Mouse (Mus musculus) heart, adult 18-20 months (tissue): ENCODE measurements around the gene Snx32. TPM values are rescaled to one million over a fixed set of nuclear protein-coding genes. Genes with fewer than 3 reads are reported as not detected.

Source experiments
- DNase-seq, 2 experiments: peaks; one replicate each; pipeline ENCODE4 v3.0.0; 2021 to 2022; ENCODE audit warnings: mixed read lengths in 1 of 2
- long read RNA-seq, 2 experiments: library from polyadenylated mRNA; stranded (forward); transcript quantifications; one replicate each; pipeline ENCODE4 v2.0.0; 2021
- total RNA-seq, 2 experiments: library from RNA; stranded (reverse); gene quantifications; 2 replicates each; pipeline ENCODE4 v1.2.3; 2021

Snx32 gene
- 1 to 10 TPM; 4.2 to 4.3 TPM for total RNA-seq
- long read RNA-seq, experiment 1, partial matches to known transcripts, result 8 of 11 reads
- long read RNA-seq, experiment 1, other reads (novel, unspliced or antisense), result 0 of 11 reads
- long read RNA-seq, experiment 2, partial matches to known transcripts, result 0 of 6 reads
- long read RNA-seq, experiment 2, other reads (novel, unspliced or antisense), result 6 of 6 reads

DNA sequence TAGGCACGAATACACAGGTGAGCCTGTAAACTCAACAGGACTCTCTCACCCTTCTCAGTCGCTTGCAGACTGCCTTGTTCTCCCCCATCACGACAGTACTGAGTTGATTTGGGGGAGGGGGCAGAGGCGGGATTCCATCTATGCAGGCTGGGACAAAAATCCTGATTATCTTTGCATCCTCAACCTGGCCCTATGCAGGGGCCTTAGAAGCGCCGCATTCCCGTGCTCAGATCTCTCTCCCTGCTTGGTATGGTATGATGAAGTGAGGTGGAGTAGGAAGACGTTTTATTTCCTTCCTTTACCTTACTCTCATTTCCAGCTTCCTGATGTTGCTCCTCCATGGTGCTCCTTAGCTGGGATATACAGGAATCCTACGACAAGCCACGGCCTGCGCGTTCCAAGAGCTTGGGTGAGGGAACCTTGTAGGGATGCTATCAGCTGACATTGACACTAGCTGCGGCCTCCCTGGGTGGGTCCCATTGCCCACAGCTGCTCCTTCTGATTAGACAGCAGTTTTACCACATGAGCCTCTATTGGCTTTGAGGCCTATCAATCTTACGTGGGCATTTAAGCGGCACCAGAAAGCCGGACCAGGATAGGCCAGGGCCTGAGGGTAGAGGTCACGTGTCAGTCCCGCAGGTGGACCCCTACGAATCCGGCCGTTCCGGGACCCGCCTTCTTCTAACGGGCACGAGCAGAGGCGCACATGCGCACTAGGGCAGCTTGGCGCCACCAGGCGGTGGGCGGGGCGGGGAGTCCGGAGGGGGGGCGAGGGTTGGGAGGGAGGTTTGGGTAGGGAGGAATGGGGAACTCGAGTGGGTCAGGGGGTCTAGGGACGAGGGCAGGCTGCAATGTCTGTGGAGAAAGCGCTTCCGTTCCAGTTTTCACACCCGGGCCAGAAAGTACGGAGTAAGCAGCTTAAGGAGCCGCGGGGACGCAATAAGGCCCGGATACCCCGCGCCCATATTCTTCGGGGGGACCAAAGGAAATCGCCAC, at the start of gene Snx32:
Gene Snx32, minus strand, starts transcription at position 508 of the 996 bp plus-strand sequence.
- DNase-seq, result peak; percentile 97 to 99

DNA sequence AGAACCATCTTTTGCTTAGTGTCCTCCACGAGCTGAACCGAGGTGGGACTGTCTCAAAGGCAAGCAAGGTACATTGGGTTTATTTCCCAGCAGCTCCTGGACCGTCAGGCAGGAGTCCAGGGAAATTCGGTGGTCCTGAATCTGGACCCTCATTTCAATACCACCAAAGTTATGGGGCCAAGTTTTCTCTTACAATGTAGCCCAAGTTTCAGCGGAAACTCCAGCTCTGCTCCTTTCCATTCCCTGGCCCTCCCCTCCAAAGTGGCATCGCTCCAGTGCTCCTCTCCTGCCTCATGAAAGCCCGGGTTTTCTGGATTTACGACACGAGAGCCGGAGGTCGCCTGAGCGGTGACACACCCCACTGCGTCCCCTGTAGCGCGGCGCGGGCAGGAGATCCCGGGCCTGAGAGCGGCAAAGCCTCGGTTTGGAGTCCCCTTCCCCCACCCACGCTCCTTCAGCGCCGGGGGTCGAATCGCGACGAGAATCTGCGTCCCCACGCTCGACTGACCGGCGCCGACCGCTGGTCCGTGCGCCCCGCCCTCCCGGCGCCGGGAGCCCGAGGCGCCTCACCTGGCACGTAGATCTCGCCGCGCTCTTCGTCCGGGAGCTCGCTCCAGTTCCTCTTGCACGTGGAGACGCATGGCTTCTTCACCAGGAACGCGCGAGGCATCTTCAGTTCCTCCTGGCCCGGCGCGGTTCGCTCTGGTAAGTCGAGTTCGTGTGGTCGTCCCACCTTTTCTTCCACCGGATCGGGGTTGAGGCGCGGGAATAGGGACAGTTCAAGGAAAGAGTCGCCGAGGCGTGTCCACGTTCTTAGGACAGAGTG, 49.5 kb upstream of the Snx32 start:
- peak in 1 of 2 experiments; percentile 8 for DNase-seq

DNA sequence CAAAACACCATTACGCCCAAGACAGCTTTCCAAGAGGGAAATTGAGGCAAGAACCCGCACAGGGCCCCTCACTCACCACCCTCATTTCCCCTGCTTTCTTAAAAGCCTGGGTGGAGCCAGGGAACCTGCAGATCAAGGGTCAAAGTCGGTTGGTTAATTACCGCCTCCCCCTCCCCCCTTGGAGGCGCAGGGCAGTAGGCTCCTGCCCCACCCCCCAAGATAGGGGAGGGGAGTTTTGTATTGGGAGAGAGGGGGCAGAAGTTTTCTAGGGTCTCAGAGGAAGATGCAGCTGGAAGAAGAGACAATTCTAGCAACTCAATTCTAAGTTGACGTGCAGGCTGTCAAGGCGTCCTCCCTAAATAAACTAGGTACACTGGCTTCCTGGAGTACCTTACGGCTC, 48.9 kb upstream of the Snx32 start:
- DNase-seq, result no peak

DNA sequence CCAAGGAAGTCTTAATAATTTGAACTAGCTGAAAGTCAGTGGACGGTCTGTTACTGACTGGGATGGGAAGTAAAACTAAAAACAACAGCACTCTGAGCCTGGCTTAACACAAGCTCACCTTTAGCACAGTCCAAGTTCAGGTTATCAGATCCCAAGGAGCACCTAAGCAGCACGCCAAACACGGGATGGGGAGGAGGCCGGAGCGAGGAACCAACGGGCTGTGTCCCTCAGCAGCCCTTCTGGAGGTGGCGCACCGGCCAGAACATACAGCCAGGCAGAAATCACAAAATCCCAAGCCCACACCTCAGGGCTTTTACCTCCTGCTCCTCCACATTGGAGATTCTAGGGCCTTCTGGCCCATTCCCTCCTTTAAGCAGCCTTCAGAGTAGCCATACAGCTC, 48.4 kb upstream of the Snx32 start:
- DNase-seq, result no peak

DNA sequence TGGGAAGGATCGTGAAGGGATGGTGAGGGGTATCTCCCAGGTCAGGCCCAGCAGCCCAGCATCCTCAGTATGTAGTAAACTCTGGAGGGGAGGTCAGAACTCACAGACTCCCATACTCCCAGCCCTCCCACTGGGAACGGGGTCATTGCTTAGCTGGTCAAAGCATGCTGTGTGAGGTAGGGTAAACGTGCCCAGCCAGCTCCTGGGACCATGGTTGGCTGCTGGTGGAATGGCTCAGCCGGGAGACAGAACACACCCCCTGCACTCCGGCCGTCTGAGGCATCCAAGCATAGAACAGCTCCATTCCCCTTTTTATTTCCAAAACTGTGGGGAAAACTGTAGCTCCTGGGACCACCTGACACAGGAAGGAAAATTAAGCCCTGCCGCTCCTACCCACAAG, 47.8 kb upstream of the Snx32 start:
- DNase-seq, result no peak

DNA sequence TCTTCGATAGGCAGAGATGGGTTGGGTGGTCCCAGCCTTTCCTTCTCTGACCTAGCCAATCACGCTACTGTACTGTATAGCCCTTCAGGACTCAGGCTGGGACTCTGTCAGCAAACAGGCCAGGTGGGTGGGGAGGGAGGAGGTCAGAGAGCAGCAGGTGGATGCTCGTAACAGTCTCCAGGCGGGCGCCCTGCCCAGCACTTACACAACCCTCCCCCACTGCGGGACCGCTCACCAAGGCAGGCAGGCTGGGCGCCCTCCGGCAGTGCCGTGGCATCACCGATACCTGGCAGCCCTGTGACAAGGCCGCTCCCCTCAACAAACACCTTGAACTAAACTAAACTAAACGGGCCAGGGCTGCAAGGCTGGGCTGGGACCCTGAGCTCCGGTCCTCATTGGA, 43.9 kb upstream of the Snx32 start:
- DNase-seq, result no peak

DNA sequence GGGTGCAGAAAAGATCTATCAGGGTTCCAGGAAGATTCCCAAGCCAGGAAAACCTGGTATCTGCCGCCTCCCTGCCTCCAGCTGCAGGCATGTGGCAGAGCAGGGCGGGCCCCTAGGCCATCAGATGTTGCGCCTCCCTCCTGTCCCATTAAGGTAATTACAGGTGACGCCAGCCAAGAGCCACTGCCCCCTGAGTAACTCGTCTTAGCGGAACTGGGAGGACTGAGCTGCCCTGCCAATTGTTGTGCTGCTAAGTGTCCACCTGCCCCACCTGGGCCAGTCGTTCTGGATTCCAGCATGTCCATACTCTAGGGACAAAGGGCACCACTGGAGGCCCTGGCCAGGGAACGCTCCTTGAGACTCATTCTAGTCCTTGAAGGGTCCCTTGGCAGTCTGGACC, 43.5 kb upstream of the Snx32 start:
- DNase-seq, result no peak

DNA sequence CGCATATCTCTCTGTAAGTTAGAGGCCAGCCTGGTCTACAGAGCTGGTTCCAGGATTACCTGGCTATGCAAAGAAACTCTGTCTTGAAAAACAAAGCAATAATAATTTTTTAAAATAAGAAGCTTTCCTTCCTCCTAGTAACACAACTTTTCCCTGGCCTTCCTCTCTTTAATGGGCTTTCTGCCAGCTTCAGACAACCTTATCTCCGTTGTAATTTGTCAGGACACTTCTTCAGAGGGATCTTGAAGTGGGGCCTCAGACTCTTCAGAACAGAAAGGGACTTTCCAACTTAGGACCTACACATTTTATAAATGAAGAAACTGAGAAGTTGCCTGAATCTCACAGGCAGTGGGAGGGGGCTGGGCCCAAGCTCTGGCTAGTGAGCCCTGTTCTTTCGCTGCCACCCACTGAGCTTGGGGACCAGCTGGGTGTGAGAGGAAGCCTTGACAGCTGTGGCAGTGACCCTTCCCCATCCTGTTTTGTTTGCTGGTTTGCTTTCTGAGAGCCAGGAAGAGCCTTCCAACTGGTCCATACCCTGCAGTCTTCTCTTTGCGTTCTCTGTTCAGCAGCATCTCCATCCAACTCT, 37.2 kb upstream of the Snx32 start:
- DNase-seq, result no peak

GRCm38 (mm10) chr19:5544031-5544430, 33.7 kb upstream of the Snx32 start:
- DNase-seq, result no peak

GRCm38 (mm10) chr19:5543362-5543761, 33.0 kb upstream of the Snx32 start:
- DNase-seq, result no peak

DNA sequence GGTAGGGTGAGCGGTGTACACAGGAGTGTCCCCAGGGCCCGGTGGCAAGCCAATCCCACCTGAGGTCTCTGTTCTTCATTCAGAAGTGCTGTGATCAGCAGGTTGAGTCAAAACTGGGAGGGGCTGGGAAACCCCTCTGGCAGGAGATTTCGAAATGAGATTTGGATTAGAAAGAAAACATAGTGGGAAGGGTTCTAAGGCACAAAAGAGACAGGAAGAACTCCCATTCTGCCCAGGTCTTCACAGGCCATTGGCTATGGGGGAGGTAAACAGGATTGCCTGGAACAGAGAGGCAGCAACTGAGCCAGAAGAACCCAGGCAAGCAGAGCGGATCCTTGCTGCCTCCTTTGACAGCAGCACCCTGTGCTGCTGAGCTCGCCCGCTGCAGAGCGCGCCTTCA, 28.4 kb upstream of the Snx32 start:
- no peak for DNase-seq

- DNase-seq, result no peak
These were observed 22.2 kb upstream of the Snx32 start for GRCm38 (mm10) chr19:5532520-5532919.

GRCm38 (mm10) chr19:5530138-5530524, 19.8 kb upstream of the Snx32 start:
- DNase-seq, result no peak

- peak; percentile 96 to 99 for DNase-seq
These were observed 19.2 kb upstream of the Snx32 start for GRCm38 (mm10) chr19:5529325-5530137.

DNA sequence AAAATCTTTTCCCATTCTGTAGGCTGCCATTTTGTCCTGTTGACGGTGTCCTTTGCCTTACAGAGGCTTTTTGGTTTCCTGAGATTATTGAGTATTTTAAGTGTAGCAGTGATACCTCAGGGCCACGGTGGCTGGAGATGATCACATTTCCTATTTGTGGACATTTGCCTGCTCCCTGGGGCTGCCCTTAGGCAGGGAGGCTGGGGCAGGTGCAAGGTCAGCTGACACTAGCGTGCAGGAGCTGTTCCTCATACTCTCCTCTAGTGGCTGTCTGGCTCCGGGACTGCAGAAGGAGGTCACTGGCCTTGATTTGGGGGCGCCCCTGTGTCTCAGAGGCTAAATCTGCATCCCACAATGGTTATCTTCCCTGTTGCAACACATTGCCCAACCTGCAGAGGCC, 14.9 kb upstream of the Snx32 start:
- DNase-seq, result no peak

- DNase-seq, result no peak
These were observed 8.4 kb upstream of the Snx32 start for GRCm38 (mm10) chr19:5518721-5519120.

DNA sequence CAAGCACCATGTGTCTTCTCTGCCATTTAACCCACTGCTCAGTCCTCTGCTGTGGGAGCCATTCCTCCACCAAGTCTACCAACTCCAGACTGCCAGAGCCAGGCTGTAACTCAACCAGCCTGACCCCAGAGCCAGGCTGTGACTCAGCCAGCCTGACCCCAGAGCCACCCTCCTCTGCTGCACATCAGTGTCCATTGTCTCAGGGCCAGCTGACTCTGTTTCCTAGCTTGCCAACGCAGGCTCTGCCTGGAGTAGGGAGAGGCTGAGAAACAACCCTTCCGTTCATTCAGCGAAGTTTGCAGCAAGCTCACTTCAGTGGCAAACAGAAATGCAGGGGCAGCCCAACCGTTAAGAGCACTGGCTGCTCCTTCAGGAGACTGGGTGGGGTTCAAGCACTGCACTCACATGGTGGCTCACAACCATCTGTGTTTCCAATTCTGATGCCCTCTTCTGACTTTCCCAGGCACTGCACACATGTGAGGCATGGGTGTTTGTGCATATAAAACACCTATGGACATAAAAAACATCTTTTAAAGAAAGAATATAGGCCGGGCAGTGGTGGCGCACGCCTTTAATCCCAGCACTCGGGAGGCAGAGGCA, 6.7 kb upstream of the Snx32 start:
- DNase-seq, result no peak

DNA sequence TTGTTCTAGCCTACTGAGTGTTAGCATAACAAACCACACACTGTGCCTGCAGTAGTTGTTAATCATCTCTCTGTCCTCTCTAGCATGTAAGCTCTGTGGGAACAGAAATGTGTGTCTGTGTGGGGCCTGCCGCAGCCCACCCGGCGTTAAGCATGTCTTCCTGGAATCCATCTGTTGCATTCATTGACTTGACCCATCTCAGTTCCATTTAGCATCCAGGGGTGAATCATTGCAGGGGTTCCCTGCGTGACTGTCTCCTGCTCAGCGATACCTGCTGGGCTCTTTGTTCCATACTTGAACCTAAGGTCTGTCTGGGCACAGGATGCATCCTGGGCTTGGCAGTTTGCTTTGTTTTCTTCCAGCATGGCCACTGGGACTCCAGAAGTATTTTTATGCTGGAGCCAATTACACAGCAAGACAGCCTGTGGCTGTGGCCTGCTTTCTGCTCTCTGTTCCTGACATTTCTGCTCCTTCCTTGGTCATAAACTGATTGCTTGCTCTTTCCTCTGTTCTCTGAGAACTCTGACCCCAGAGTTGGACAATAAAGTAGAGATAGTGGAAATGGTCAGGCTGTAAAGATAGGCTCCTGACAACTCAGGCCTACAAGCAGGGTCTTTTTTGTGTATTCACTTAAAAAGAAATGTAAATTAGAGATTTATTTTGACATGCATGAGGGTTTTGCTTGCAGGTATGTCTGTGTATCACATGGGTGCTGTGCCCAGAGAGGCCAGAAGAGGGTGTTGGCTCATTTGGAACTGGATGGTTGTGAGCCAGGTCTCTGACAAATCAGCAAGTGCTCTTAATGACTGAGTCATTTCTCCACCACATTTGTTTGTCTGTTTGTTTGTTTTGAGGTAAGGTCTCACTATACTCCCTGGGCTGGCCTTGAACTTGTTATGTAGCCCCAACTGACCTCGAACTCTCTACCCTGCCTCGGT, 5.8 kb upstream of the Snx32 start:
- DNase-seq, result no peak

DNA sequence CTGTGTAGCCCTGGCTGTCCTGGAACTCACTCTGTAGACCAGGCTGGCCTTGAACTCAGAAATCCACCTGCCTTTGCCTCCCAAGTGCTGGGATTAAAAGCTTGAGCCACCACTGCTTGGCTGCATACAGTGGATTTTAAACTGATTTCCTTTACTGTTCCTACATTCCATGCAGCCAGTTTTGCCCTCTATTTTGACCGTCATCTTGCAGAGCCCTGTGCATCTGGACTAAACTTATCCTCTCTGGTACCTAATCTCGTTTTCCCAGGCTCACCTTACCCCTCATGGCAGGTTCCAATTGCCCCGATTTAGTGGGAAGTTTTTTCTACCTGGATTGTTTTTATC, 2.6 kb upstream of the Snx32 start:
- no peak for DNase-seq
